Mouse (Mus musculus): Measurements from ENCODE around the gene Nfam1. TPM values are rescaled to one million over a fixed set of nuclear protein-coding genes. Genes with fewer than 3 reads are reported as not detected.

The Nfam1 gene
- polyA plus RNA-seq, 1 experiment: 0.04 TPM

DNA sequence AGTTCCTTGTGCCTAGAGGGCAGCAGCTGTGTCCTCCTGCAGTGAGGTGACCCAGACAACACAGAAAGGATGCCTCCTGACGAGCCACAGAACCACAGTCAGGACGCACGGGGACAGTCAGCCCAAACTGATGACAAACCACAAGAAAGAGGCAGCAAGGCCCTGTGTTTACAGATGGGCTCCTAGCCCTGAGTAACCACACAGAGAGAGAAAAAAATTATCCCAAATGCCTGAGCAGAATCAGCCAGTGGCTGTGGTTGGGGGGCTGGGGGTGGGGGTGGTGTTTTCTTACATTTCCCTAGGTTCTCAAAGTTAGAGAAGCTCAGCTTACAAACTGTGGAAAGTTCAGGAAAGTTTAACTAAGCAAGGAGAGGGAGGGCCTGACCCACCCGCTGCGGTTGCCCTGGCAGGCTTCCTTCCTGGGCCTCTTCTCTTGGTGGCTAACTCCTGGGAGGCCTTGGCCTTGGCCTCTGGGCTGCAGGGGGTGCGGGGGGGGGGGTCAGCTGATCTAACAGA, 63.8 kb downstream of the Nfam1 start:
- peaks cover 23% of the 10 kb centered on the region for H3K27me3 ChIP-seq (ENCODE audit: control insufficient read depth)
- TF ChIP-seq TAL1 (IDR thresholded peaks at IDR 0.05; ENCODE audit: low read length): no peak
- no peak for TF ChIP-seq GATA1 (IDR thresholded peaks at IDR 0.05; ENCODE audit: low read length)
- H3K9me3 ChIP-seq (ENCODE audit: control insufficient read depth, low read length): no peaks in the 10 kb centered on the region
- H3K36me3 ChIP-seq (ENCODE audit: control insufficient read depth): no peaks in the 10 kb centered on the region
- H3K4me3 ChIP-seq (replicated peaks): no peak overlapping the region
- no peaks in the 10 kb centered on the region for H3K4me1 ChIP-seq (ENCODE audit: control insufficient read depth)

- Histone ChIP-seq H3K9me3 (ENCODE audit: control insufficient read depth, low read length) (no peaks in the 10 kb centered on the region), H3K36me3 (ENCODE audit: control insufficient read depth) (no peaks in the 10 kb centered on the region), H3K4me1 (ENCODE audit: control insufficient read depth) (no peaks in the 10 kb centered on the region), H3K4me3 (replicated peaks) (no peak overlapping the region), H3K27me3 (ENCODE audit: control insufficient read depth) (peaks cover 30% of the 10 kb centered on the region)
- TF ChIP-seq GATA1 (IDR thresholded peaks at IDR 0.05; ENCODE audit: low read length): no peak
- TF ChIP-seq TAL1 (IDR thresholded peaks at IDR 0.05; ENCODE audit: low read length): no peak
These were observed 64.7 kb downstream of the Nfam1 start for GRCm38 (mm10) chr15:82968449-82968848.

- TF ChIP-seq GATA1 (IDR thresholded peaks at IDR 0.05; ENCODE audit: low read length): no peak
- TF ChIP-seq TAL1 (IDR thresholded peaks at IDR 0.05; ENCODE audit: low read length): no peak
- H3K4me3 ChIP-seq (replicated peaks): no peak overlapping the region
- H3K36me3 ChIP-seq (ENCODE audit: control insufficient read depth): no peaks in the 10 kb centered on the region
- H3K27me3 ChIP-seq (ENCODE audit: control insufficient read depth): peaks cover 35% of the 10 kb centered on the region
- no peaks in the 10 kb centered on the region for H3K4me1 ChIP-seq (ENCODE audit: control insufficient read depth)
- H3K9me3 ChIP-seq (ENCODE audit: control insufficient read depth, low read length): no peaks in the 10 kb centered on the region
These were observed 65.2 kb downstream of the Nfam1 start for GRCm38 (mm10) chr15:82967947-82968346.

- Histone ChIP-seq H3K4me3 (replicated peaks) (no peak overlapping the region), H3K4me1 (ENCODE audit: control insufficient read depth) (no peaks in the 10 kb centered on the region), H3K27me3 (ENCODE audit: control insufficient read depth) (peaks cover 70% of the 10 kb centered on the region)
These were observed 68.8 kb downstream of the Nfam1 start for GRCm38 (mm10) chr15:82964266-82964825.

GRCm38 (mm10) chr15:82963556-82964156, 69.5 kb downstream of the Nfam1 start:
- Histone ChIP-seq H3K36me3 (ENCODE audit: control insufficient read depth) (no peaks in the 10 kb centered on the region), H3K4me3 (replicated peaks) (no peak overlapping the region), H3K27me3 (ENCODE audit: control insufficient read depth) (peaks cover 74% of the 10 kb centered on the region), H3K9me3 (ENCODE audit: control insufficient read depth, low read length) (no peaks in the 10 kb centered on the region), H3K4me1 (ENCODE audit: control insufficient read depth) (no peaks in the 10 kb centered on the region)
- TF ChIP-seq GATA1 (IDR thresholded peaks at IDR 0.05; ENCODE audit: low read length) (no peak), TAL1 (IDR thresholded peaks at IDR 0.05; ENCODE audit: low read length) (no peak)

More at GRCm38 (mm10) chr15:82964266-82964825, 68.8 kb downstream of the Nfam1 start:
- Histone ChIP-seq H3K9me3 (ENCODE audit: control insufficient read depth, low read length) (no peaks in the 10 kb centered on the region), H3K36me3 (ENCODE audit: control insufficient read depth) (no peaks in the 10 kb centered on the region)
- TF ChIP-seq GATA1 (IDR thresholded peaks at IDR 0.05; ENCODE audit: low read length) (no peak), TAL1 (IDR thresholded peaks at IDR 0.05; ENCODE audit: low read length) (no peak)

DNA sequence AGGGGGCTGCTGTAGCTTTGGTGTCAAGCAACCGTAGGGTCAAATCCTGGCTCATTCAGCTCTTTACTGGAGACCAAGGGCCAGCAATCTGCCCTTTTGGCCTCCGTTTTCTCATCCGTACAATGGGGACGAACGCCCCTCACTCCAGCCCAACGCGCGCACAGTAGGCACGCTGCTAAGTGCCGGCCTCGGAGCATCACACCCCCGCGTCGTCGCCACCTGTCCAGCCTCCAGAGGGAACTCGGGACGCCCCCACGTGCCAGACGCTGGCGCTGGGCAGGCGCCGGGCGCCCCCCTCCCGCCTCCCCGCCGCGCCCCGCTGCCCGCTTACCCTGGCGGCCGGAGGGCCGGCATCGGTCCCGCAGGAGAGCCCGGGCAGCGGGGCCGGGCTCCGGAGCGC, 70.0 kb downstream of the Nfam1 start:
- peaks cover 76% of the 10 kb centered on the region for H3K27me3 ChIP-seq (ENCODE audit: control insufficient read depth)
- H3K4me1 ChIP-seq (ENCODE audit: control insufficient read depth): no peaks in the 10 kb centered on the region
- H3K9me3 ChIP-seq (ENCODE audit: control insufficient read depth, low read length): no peaks in the 10 kb centered on the region
- no peaks in the 10 kb centered on the region for H3K36me3 ChIP-seq (ENCODE audit: control insufficient read depth)
- TF ChIP-seq GATA1 (IDR thresholded peaks at IDR 0.05; ENCODE audit: low read length): no peak
- no peak for TF ChIP-seq TAL1 (IDR thresholded peaks at IDR 0.05; ENCODE audit: low read length)
- no peak overlapping the region for H3K4me3 ChIP-seq (replicated peaks)

DNA sequence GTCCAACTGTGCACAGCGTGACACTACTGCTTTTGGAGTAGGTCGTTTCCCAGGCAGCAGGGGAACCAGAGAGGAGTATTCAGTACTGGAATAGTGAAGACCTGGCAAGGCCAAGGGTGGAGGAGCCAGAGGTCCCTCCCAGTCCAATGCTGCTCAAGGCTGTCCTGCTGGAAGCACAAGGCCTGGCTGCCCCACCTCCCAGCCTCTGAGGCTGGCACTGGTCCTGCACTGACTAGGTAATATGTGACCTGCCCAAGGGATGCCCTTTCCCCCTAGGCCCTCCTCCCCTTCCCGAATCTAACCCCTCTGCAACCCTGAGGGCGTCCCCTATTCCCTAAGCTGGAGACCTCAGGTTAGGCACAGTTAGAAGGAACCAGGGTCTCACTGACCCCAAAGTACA, 70.6 kb downstream of the Nfam1 start:
- H3K4me1 ChIP-seq (ENCODE audit: control insufficient read depth): no peaks in the 10 kb centered on the region
- peaks cover 74% of the 10 kb centered on the region for H3K27me3 ChIP-seq (ENCODE audit: control insufficient read depth)
- H3K4me3 ChIP-seq (replicated peaks): no peak overlapping the region
- H3K9me3 ChIP-seq (ENCODE audit: control insufficient read depth, low read length): no peaks in the 10 kb centered on the region
- TF ChIP-seq TAL1 (IDR thresholded peaks at IDR 0.05; ENCODE audit: low read length): no peak
- TF ChIP-seq GATA1 (IDR thresholded peaks at IDR 0.05; ENCODE audit: low read length): no peak
- H3K36me3 ChIP-seq (ENCODE audit: control insufficient read depth): no peaks in the 10 kb centered on the region

DNA sequence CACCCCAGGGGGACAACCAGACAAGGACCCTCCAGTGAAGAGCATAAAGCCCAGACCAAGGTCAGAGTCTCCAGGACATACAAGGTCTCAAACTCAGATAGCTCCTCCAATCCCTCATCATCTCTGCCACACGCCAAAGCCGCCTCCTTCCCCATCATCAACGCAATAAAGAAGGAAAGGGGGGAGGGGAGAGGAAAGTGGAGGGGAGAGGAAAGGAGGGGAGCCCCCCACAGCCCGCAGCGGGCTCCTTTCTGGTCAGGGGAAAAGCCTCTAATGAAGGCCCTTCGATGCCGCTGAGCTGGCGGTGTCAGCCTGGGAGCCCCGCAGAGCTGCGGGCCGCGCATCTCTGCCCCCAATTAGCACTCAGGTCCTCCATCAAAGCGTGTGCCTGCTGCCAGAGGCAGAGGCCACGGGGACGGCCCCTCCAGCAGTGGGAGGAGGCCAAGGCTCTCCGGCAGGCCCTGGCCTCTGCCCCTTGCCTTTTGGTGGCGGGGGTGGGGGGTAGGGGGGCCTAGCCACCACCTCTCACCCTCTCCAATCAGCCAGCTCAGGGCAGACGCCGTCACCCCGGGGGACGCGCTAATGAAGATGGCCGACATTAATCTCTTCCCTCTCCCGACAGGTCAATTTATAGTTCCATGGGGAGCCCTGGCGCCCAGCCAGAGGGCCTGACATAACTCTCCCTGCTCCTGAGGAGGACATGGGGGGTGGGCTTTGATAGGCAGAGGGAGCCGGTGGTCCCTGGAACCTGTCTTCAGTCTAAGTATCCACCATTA, 72.1 kb downstream of the Nfam1 start:
- TF ChIP-seq GATA1 (IDR thresholded peaks at IDR 0.05; ENCODE audit: low read length): no peak
- no peak for TF ChIP-seq TAL1 (IDR thresholded peaks at IDR 0.05; ENCODE audit: low read length)
- no peaks in the 10 kb centered on the region for H3K4me1 ChIP-seq (ENCODE audit: control insufficient read depth)
- H3K36me3 ChIP-seq (ENCODE audit: control insufficient read depth): no peaks in the 10 kb centered on the region
- peaks cover 73% of the 10 kb centered on the region for H3K27me3 ChIP-seq (ENCODE audit: control insufficient read depth)
- H3K9me3 ChIP-seq (ENCODE audit: control insufficient read depth, low read length): no peaks in the 10 kb centered on the region
- H3K4me3 ChIP-seq (replicated peaks): no peak overlapping the region

DNA sequence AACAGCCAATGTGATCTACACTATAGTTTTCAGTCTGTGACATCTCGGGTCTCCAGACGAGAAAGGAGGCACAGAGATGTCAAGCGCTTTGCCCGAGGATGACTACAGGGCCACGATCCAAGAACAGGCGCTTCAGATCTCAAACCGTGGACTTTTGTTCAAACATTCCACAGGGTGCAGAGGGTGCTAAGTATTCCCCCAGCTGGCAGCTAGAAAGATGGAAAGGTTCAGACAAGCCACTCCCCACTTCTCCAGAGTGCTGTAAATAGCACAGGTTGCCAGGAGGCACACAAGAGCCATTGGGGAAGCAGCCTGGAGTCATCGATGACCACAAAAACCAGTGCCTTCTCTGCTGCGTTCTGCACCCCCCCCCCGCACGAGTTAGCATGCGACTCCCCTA, 74.0 kb downstream of the Nfam1 start:
- no peak for TF ChIP-seq TAL1 (IDR thresholded peaks at IDR 0.05; ENCODE audit: low read length)
- no peak for TF ChIP-seq GATA1 (IDR thresholded peaks at IDR 0.05; ENCODE audit: low read length)
- H3K27me3 ChIP-seq (ENCODE audit: control insufficient read depth): peaks cover 65% of the 10 kb centered on the region
- no peaks in the 10 kb centered on the region for H3K9me3 ChIP-seq (ENCODE audit: control insufficient read depth, low read length)
- no peak overlapping the region for H3K4me3 ChIP-seq (replicated peaks)
- H3K36me3 ChIP-seq (ENCODE audit: control insufficient read depth): no peaks in the 10 kb centered on the region
- no peaks in the 10 kb centered on the region for H3K4me1 ChIP-seq (ENCODE audit: control insufficient read depth)

All from erythroblast, embryonic 14.5 days (primary cell).